Mouse (Mus musculus) stomach, embryonic 15.5 days (tissue): Measurements from ENCODE around the gene Ccno. TPM values are rescaled to one million over a fixed set of nuclear protein-coding genes. Genes with fewer than 3 reads are reported as not detected.

ENCODE experiments used
- microRNA counts: library from miRNA; unstranded; fragments of <30 nt; microRNA quantifications from one replicate; lab custom pipeline; 2016
- microRNA-seq: library from miRNA; unstranded; fragments of <30 nt; microRNA quantifications from one replicate; pipeline ENCODE4, GENCODE M21; 2016
- polyA plus RNA-seq: library from polyadenylated mRNA; unstranded; fragments of >200 nt; fragmentation: Nextera tagmentation; extraction: Ambion mirVana; gene quantifications from 2 replicates; pipeline ENCODE4 v1.2.1, GENCODE M21; 2015

Ccno gene
- polyA plus RNA-seq, 1 experiment from 2014 or later: 0.50 TPM

MicroRNAs within 50 kb of the gene (microRNA counts, 519-probe panel; counts per million panel counts)
- 2,370 counts per million, percentile 49 among the panel's probes with 10 or more counts for microRNA mmu-miR-449a (lab: Ali Mortazavi, UCI)
- not detected for microRNA mmu-miR-449b (lab: Ali Mortazavi, UCI)
- microRNA mmu-miR-449c (lab: Ali Mortazavi, UCI): not detected

Small RNA genes lying within 50 kb of the gene (microRNA-seq; reads per million reads assigned to microRNA genes)
- gene Mir449a (109 reads per million, percentile 50 among the genes with 10 or more reads in this experiment), gene Mir449b (not detected), gene Mir449c (not detected)

Other genes starting within 250 kb of the Ccno start
- 94.1 and 102 TPM in 2 replicates for gene Plpp1, start 187.0 kb upstream of the Ccno start, polyA plus RNA-seq
- 55.7 and 63.3 TPM in 2 replicates for gene Mtrex, start 60.4 kb upstream of the Ccno start, polyA plus RNA-seq
- 23.5 and 24.2 TPM in 2 replicates for gene Dhx29, start 60.3 kb upstream of the Ccno start, polyA plus RNA-seq
- 0.21 and 0.35 TPM in 2 replicates for gene Mcidas, start 6.0 kb downstream of the Ccno start, polyA plus RNA-seq
- gene Cdc20b, start 47.3 kb downstream of the Ccno start, polyA plus RNA-seq: not detected in 2 replicates
- 137 and 143 TPM in 2 replicates for gene Gpx8, start 58.6 kb downstream of the Ccno start, polyA plus RNA-seq
- 1.3 and 1.8 TPM in 2 replicates for gene Gzma, start 113.2 kb downstream of the Ccno start, polyA plus RNA-seq
- gene Esm1, start 221.9 kb downstream of the Ccno start, polyA plus RNA-seq: 3.1 and 4.2 TPM in 2 replicates
- gene Gzmk, start 238.1 kb downstream of the Ccno start, polyA plus RNA-seq: not detected in 2 replicates